14 mouse cellular contexts compared by ENCODE assay signal in genomic region chr16:49986954-49987353, GRCm38 (mm10).
DNase-seq lines count a peak whose midpoint lies in the region; ATAC-seq lines count a peak whose summit lies in the region.
"Had no signal": no experiment of that assay in that cellular context is flagged by ENCODE, and none has a peak within 500 bp of the region (broad histone marks: within the 10 kb centered on the region; RNA-seq: fewer than 3 reads in every experiment).

No protein-coding gene starts in this region.

- no peaks in the 10 kb centered on the region for H3K4me1 ChIP-seq in liver, embryonic 11.5 days (replicated peaks; ENCODE audit: control insufficient read depth, insufficient read depth, low read length)
- no peaks in the 10 kb centered on the region for H3K4me1 ChIP-seq in liver, embryonic 13.5 days (replicated peaks)
- H3K4me1 ChIP-seq: limb, embryonic 13.5 days; midbrain, embryonic 15.5 days had no signal

- WGBS in liver, embryonic 11.5 days, result 42% methylated on average over 6 of the region's 6 CpGs
- 13% methylated on average over 6 of the region's 6 CpGs for WGBS in liver, embryonic 13.5 days (ENCODE audit: insufficient replicate concordance)

- H3K27ac ChIP-seq in liver, embryonic 11.5 days (ENCODE audit: low read depth, low read length), result no peak overlapping the region
- no peak overlapping the region for H3K27ac ChIP-seq in liver, embryonic 13.5 days
- H3K27ac ChIP-seq: hindbrain, embryonic 13.5 days; left cerebral cortex, adult 2 months; limb, embryonic 13.5 days; midbrain, embryonic 15.5 days had no signal

- no peaks in the 10 kb centered on the region for H3K36me3 ChIP-seq in liver, embryonic 11.5 days (ENCODE audit: control insufficient read depth, insufficient read depth, low read length)
- H3K36me3 ChIP-seq in liver, embryonic 13.5 days, result no peaks in the 10 kb centered on the region
- H3K36me3 ChIP-seq: hindbrain, embryonic 13.5 days; limb, embryonic 13.5 days; midbrain, embryonic 15.5 days had no signal

- no peak overlapping the region for H3K4me2 ChIP-seq in liver, embryonic 11.5 days
- no peak overlapping the region for H3K4me2 ChIP-seq in liver, embryonic 13.5 days
- H3K4me2 ChIP-seq: hindbrain, embryonic 13.5 days; limb, embryonic 13.5 days; midbrain, embryonic 15.5 days had no signal

- ATAC-seq in liver, embryonic 11.5 days (replicated peaks; ENCODE audit: low FRiP score), result peak; percentile 45; the same call in 1 of the 2 replicates
- ATAC-seq in liver, embryonic 13.5 days (ENCODE audit: low read depth), result peak; percentile 36; the same call in 1 of the 2 replicates
- ATAC-seq in neutrophil, adult 5-6 weeks (ENCODE audit: extremely low read depth, insufficient number of reproducible peaks, low FRiP score, poor library complexity, severe bottlenecking), result peak; percentile 34; the same call in 1 of the 2 replicates
- ATAC-seq: midbrain, embryonic 15.5 days had no signal

- no peak for DNase-seq in liver, embryonic 11.5 days (ENCODE audit: low spot score)
- DNase-seq in liver (no peak), ZHBTc4 (ENCODE audit: low read depth, low spot score) (peak; percentile 23)
- DNase-seq in liver, embryonic 13.5 days, result no peak
- no peak for DNase-seq in cerebellum, adult 11 months
- no peak for DNase-seq in frontal cortex, postnatal 10 days (ENCODE audit: low spot score in 2 of 2)
- DNase-seq in urinary bladder, adult 2 months (ENCODE audit: low spot score), result no peak
- DNase-seq: cerebellum, postnatal 36 days; heart, adult 18-20 months had no signal

- H3K27me3 ChIP-seq in liver, embryonic 11.5 days (replicated peaks; ENCODE audit: control insufficient read depth, insufficient read depth, low read length), result no peaks in the 10 kb centered on the region
- H3K27me3 ChIP-seq in liver, embryonic 13.5 days, result no peaks in the 10 kb centered on the region
- H3K27me3 ChIP-seq: hindbrain, embryonic 13.5 days; limb, embryonic 13.5 days; midbrain, embryonic 15.5 days had no signal

- no peaks in the 10 kb centered on the region for H3K9me3 ChIP-seq in liver, embryonic 11.5 days (ENCODE audit: control insufficient read depth, low read length)
- no peaks in the 10 kb centered on the region for H3K9me3 ChIP-seq in liver, embryonic 13.5 days (replicated peaks)
- H3K9me3 ChIP-seq: hindbrain, embryonic 13.5 days; limb, embryonic 13.5 days; midbrain, embryonic 15.5 days had no signal

- H3K4me3 ChIP-seq in liver, embryonic 11.5 days (ENCODE audit: low read depth, low read length), result no peak overlapping the region
- H3K4me3 ChIP-seq in liver, embryonic 13.5 days (replicated peaks), result no peak overlapping the region
- H3K4me3 ChIP-seq: hindbrain, embryonic 13.5 days; left cerebral cortex, adult 2 months; limb, embryonic 13.5 days; midbrain, embryonic 15.5 days had no signal

- no peak overlapping the region for H3K9ac ChIP-seq in liver, embryonic 11.5 days (ENCODE audit: low read depth, low read length)
- H3K9ac ChIP-seq in liver, embryonic 13.5 days, result no peak overlapping the region
- H3K9ac ChIP-seq: hindbrain, embryonic 13.5 days; limb, embryonic 13.5 days; midbrain, embryonic 15.5 days had no signal
